Mouse (Mus musculus) limb, embryonic 10.5 days (tissue): ENCODE measurements around the gene Smpd4. TPM values are rescaled to one million over a fixed set of nuclear protein-coding genes. Genes with fewer than 3 reads are reported as not detected.

Source experiments
- DNase-seq: peaks from one replicate; pipeline ENCODE4 v3.0.0-alpha.2; 2017; ENCODE audit warnings: low spot score
- H3K27ac ChIP-seq: fragments of 300-500 bp; sonication (generic); 2 replicates; pipeline ENCODE4 v1.5.1; 2016; ENCODE audit warnings: mild to moderate bottlenecking
- H3K27me3 ChIP-seq: fragments of 300-500 bp; sonication (generic); 2 replicates; pipeline ENCODE4 v1.6.1; 2016; ENCODE audit warnings: low read depth, mild to moderate bottlenecking; ENCODE audit not compliant: poor library complexity, severe bottlenecking
- H3K36me3 ChIP-seq: fragments of 300-500 bp; sonication (generic); 2 replicates; pipeline ENCODE4 v1.6.1; 2016; ENCODE audit warnings: mild to moderate bottlenecking, moderate library complexity
- H3K4me1 ChIP-seq: fragments of 300-500 bp; sonication (generic); 2 replicates; pipeline ENCODE4 v1.6.1; 2016
- H3K4me3 ChIP-seq: fragments of 300-500 bp; sonication (generic); 2 replicates; pipeline ENCODE4 v1.5.1; 2016; ENCODE audit warnings: mild to moderate bottlenecking, moderate library complexity
- H3K9me3 ChIP-seq: fragments of 300-500 bp; sonication (generic); replicated peaks from 2 replicates; pipeline ENCODE4 v1.6.1; 2016; ENCODE audit warnings: mild to moderate bottlenecking
- polyA plus RNA-seq: library from polyadenylated mRNA; unstranded; fragments of >200 nt; fragmentation: Nextera tagmentation; extraction: Ambion mirVana; gene quantifications from 2 replicates; pipeline ENCODE4 v1.2.1, GENCODE M21; 2016

Smpd4 gene
- polyA plus RNA-seq, 1 experiment from 2014 or later = 74.3 TPM

DNA sequence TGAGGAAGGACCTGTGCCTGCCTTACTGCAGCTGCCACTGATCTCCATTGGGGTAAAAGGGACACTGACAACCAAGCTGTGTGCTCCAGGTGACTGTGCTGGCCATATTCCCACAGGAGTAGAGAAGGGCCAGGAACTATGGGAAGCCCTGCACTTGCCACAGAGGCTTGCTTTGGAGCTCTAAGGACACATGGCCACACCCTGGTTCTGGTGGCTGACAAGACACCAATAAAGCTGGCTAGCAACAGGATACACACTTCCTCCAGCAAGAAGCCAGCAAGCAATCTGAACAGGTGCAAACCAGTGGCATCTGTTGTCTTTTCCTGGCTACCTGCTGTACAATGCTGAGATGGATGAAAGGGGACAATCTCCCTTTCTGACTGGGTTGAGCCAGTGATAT, 50.7 kb downstream of the Smpd4 start:
- no peak overlapping the region for H3K27ac ChIP-seq
- no peaks in the 10 kb centered on the region for H3K9me3 ChIP-seq
- peaks cover 92% of the 10 kb centered on the region for H3K36me3 ChIP-seq
- DNase-seq = no peak
- no peak overlapping the region for H3K4me3 ChIP-seq
- no peaks in the 10 kb centered on the region for H3K4me1 ChIP-seq
- H3K27me3 ChIP-seq = no peaks in the 10 kb centered on the region

Other genes starting within 250 kb of the Smpd4 start
- 8.5 and 11.7 TPM in 2 replicates for gene Snap29, start 213.4 kb upstream of the Smpd4 start, polyA plus RNA-seq
- 30.1 and 37.6 TPM in 2 replicates for gene Pi4ka, start 213.0 kb upstream of the Smpd4 start, polyA plus RNA-seq
- 83.6 and 84.0 TPM in 2 replicates for gene Crkl, start 167.4 kb upstream of the Smpd4 start, polyA plus RNA-seq
- 0.85 and 1.2 TPM in 2 replicates for gene Aifm3, start 129.7 kb upstream of the Smpd4 start, polyA plus RNA-seq
- gene Lztr1, start 110.7 kb upstream of the Smpd4 start, polyA plus RNA-seq = 78.2 and 89.8 TPM in 2 replicates
- gene Thap7, start 88.2 kb upstream of the Smpd4 start, polyA plus RNA-seq = 47.8 and 58.9 TPM in 2 replicates
- not detected in 2 replicates for gene Lrrc74b, start 58.1 kb upstream of the Smpd4 start, polyA plus RNA-seq
- gene P2rx6, start 57.5 kb upstream of the Smpd4 start, polyA plus RNA-seq = 0.08 TPM in 1 of 2 replicates, not detected in the other
- gene Slc7a4, start 36.1 kb upstream of the Smpd4 start, polyA plus RNA-seq = 0.44 and 0.81 TPM in 2 replicates
- 6.0 and 8.7 TPM in 2 replicates for gene Ccdc74a, start 27.1 kb downstream of the Smpd4 start, polyA plus RNA-seq
- 53.2 and 55.1 TPM in 2 replicates for gene Med15, start 113.5 kb downstream of the Smpd4 start, polyA plus RNA-seq
- gene Klhl22, start 140.3 kb downstream of the Smpd4 start, polyA plus RNA-seq = 70.4 and 81.3 TPM in 2 replicates
- 16.8 and 24.5 TPM in 2 replicates for gene Scarf2, start 177.9 kb downstream of the Smpd4 start, polyA plus RNA-seq
- gene B830017H08Rik, start 213.8 kb downstream of the Smpd4 start, polyA plus RNA-seq = 0.55 and 0.61 TPM in 2 replicates
- 2.5 and 3.4 TPM in 2 replicates for gene Car15, start 219.0 kb downstream of the Smpd4 start, polyA plus RNA-seq